Mouse (Mus musculus) spleen, adult 12 weeks (tissue): Measurements from ENCODE around the gene Sall2.
A peak's percentile ranks its signal among the peaks of the same experiment; 100 is the strongest.
"Not testable (repeated sequence)": the region's sequence is repeated elsewhere in the genome, so short reads cannot be mapped to it uniquely, and the experiment has no call there.

Source experiments
- DNase-seq: peaks from one replicate; pipeline ENCODE4 v3.0.0; 2022; ENCODE audit warnings: low spot score

The Sall2 gene

GRCm38 (mm10) chr14:52327910-52328812 lies at the start of gene Sall2:
Gene Sall2 (minus strand): TSS chr14:52328762.
- DNase-seq, result no peak

GRCm38 (mm10) chr14:52368741-52369140 lies 40.2 kb upstream of the Sall2 start:
- DNase-seq, result no peak

- DNase-seq, result no peak
Observed at GRCm38 (mm10) chr14:52356308-52356707, 27.7 kb upstream of the Sall2 start, which contains the start of gene Olfr1513. Gene Olfr1513 (minus strand): TSS chr14:52356408.

- no peak for DNase-seq
Observed at GRCm38 (mm10) chr14:52339512-52339852, 10.9 kb upstream of the Sall2 start.

- no peak for DNase-seq
Observed at GRCm38 (mm10) chr14:52338751-52339511, 10.4 kb upstream of the Sall2 start.

- DNase-seq, result no peak
Observed at GRCm38 (mm10) chr14:52332171-52332570, 3.6 kb upstream of the Sall2 start.

- no peak for DNase-seq
Observed at GRCm38 (mm10) chr14:52331069-52331750, 2.6 kb upstream of the Sall2 start.

GRCm38 (mm10) chr14:52327375-52327901 lies 1.1 kb downstream of the Sall2 start:
- no peak for DNase-seq

GRCm38 (mm10) chr14:52325890-52326289 lies 2.7 kb downstream of the Sall2 start:
- DNase-seq, result no peak

- DNase-seq, result no peak
Observed at GRCm38 (mm10) chr14:52319361-52319760, 9.2 kb downstream of the Sall2 start.

- DNase-seq, result no peak
Observed at GRCm38 (mm10) chr14:52316441-52317225, 11.9 kb downstream of the Sall2 start.

GRCm38 (mm10) chr14:52315792-52316440 lies 12.6 kb downstream of the Sall2 start:
- DNase-seq, result no peak

GRCm38 (mm10) chr14:52315283-52315780 lies 13.2 kb downstream of the Sall2 start:
- DNase-seq, result no peak

GRCm38 (mm10) chr14:52314808-52315150 lies 13.8 kb downstream of the Sall2 start:
- no peak for DNase-seq

- no peak for DNase-seq
Observed at GRCm38 (mm10) chr14:52313931-52314807, 14.4 kb downstream of the Sall2 start.

GRCm38 (mm10) chr14:52310906-52311305 lies 17.7 kb downstream of the Sall2 start:
- no peak for DNase-seq

GRCm38 (mm10) chr14:52310343-52310742 lies 18.2 kb downstream of the Sall2 start:
- DNase-seq, result not testable (repeated sequence)

GRCm38 (mm10) chr14:52306100-52306499 lies 22.5 kb downstream of the Sall2 start:
- no peak for DNase-seq

- DNase-seq, result peak; percentile 72
Observed at GRCm38 (mm10) chr14:52304644-52305271, 23.8 kb downstream of the Sall2 start, which contains the start of gene Mettl3. Gene Mettl3 (minus strand): TSS chr14:52305128.
